Mouse (Mus musculus): ENCODE data around the gene Ins1. TPM values are rescaled to one million over a fixed set of nuclear protein-coding genes. Genes with fewer than 3 reads are reported as not detected.

The Ins1 gene
- total RNA-seq (2014; fragmentation: Nextera tagmentation) (not detected in 2 replicates), total RNA-seq (2017) (not detected in 2 replicates), polyA plus RNA-seq (2012) (not detected in 2 replicates)

DNA sequence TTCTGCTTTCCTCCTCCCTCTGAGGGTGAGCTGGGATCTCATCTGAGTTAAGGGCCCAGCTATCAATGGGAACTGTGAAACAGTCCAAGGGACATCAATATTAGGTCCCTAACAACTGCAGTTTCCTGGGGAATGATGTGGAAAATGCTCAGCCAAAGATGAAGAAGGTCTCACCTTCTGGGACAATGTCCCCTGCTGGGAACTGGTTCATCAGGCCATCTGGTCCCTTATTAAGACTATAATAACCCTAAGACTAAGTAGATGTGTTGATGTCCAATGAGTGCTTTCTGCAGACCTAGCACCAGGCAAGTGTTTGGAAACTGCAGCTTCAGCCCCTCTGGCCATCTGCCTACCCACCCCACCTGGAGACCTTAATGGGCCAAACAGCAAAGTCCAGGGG is at the start of gene Ins1:
TSS of gene Ins1 (plus strand) at position 301 of the 400 bp plus-strand sequence.
- Histone ChIP-seq H3K27me3 (ENCODE audit: insufficient read depth, low read length) (no peaks in the 10 kb centered on the region), H3K9me3 (replicated peaks) (no peaks in the 10 kb centered on the region), H3K4me3 (ENCODE audit: low read depth, low read length) (no peak within 1 kb of the TSS), H3K36me3 (replicated peaks) (no peaks in the 10 kb centered on the region), H3K4me1 (ENCODE audit: insufficient read depth, low read depth, low read length) (no peaks in the 10 kb centered on the region)
- DNase-seq (ENCODE audit: low spot score), result no peak
- no peak for ATAC-seq (ENCODE audit: extremely low read depth, insufficient number of reproducible peaks, low FRiP score, poor library complexity, severe bottlenecking)
- no peak for TF ChIP-seq GATA2 (IDR thresholded peaks at IDR 0.05; ENCODE audit: borderline replicate concordance, low read depth, low read length)

Data from G1E (cell line).